Mouse (Mus musculus) mouse embryonic stem cell (cell line): ENCODE measurements around the gene Camk2d.

Source experiments
- in situ Hi-C, 2 experiments: fragments of 300-500 bp; cut with MboI; formaldehyde crosslinking; loops; 1 replicate in 1 of 2; 3 replicates in 1 of 2; pipeline ENCODE4 v1.14.3; 2019 to 2020; ENCODE audit warnings: low sequenced_read_pairs in 2 of 2, low pct_unique_long_range_greater_than_20kb in 1 of 2, mixed read lengths in 1 of 2; ENCODE audit not compliant: unreplicated experiment in 1 of 2

Camk2d gene

GRCm38 (mm10) chr3:126596086-126596485 is at the start of gene Camk2d:
Camk2d (plus strand) TSS chr3:126596302.
- in situ Hi-C loops = loop anchor here in 1 of 2 experiments (10.0 kb wide), 1 partner anchor 179 kb away; no protein-coding TSS in a partner anchor

GRCm38 (mm10) chr3:126547941-126548340 is 48.2 kb upstream of the Camk2d start:
- in situ Hi-C loops = no loop called here

- in situ Hi-C loops = loop anchor here in 1 of 2 experiments (25.0 kb wide), 1 partner anchor 324 kb away; no protein-coding TSS in a partner anchor
These were observed 32.5 kb upstream of the Camk2d start for GRCm38 (mm10) chr3:126563646-126564045.

GRCm38 (mm10) chr3:126570628-126571027 is 25.5 kb upstream of the Camk2d start:
- in situ Hi-C loops = loop anchor here (10.0 to 25.0 kb wide), 2 partner anchors 204 to 317 kb away; no protein-coding TSS in a partner anchor

GRCm38 (mm10) chr3:126572915-126573314 is 23.2 kb upstream of the Camk2d start:
- in situ Hi-C loops = loop anchor here (10.0 to 25.0 kb wide), 2 partner anchors 202 to 314 kb away; no protein-coding TSS in a partner anchor

GRCm38 (mm10) chr3:126575927-126576326 is 20.2 kb upstream of the Camk2d start:
- in situ Hi-C loops = loop anchor here in 1 of 2 experiments (10.0 kb wide), 1 partner anchor 199 kb away; no protein-coding TSS in a partner anchor

GRCm38 (mm10) chr3:126586134-126586533 is 10.0 kb upstream of the Camk2d start:
- in situ Hi-C loops = no loop called here

GRCm38 (mm10) chr3:126587477-126587876 is 8.6 kb upstream of the Camk2d start:
- in situ Hi-C loops = no loop called here

GRCm38 (mm10) chr3:126589556-126589955 is 6.5 kb upstream of the Camk2d start:
- in situ Hi-C loops = no loop called here

GRCm38 (mm10) chr3:126595456-126595855 is 646 bp upstream of the Camk2d start:
- in situ Hi-C loops = loop anchor here in 1 of 2 experiments (10.0 kb wide), 1 partner anchor 179 kb away; no protein-coding TSS in a partner anchor

GRCm38 (mm10) chr3:126596491-126597160 is 524 bp downstream of the Camk2d start:
- in situ Hi-C loops = loop anchor here in 1 of 2 experiments (10.0 kb wide), 1 partner anchor 178 kb away; no protein-coding TSS in a partner anchor

GRCm38 (mm10) chr3:126597161-126597595 is 1.1 kb downstream of the Camk2d start:
- in situ Hi-C loops = loop anchor here in 1 of 2 experiments (10.0 kb wide), 1 partner anchor 178 kb away; no protein-coding TSS in a partner anchor

GRCm38 (mm10) chr3:126597596-126598328 is 1.7 kb downstream of the Camk2d start:
- in situ Hi-C loops = loop anchor here in 1 of 2 experiments (10.0 kb wide), 1 partner anchor 177 kb away; no protein-coding TSS in a partner anchor

- in situ Hi-C loops = loop anchor here in 1 of 2 experiments (10.0 kb wide), 1 partner anchor 176 kb away; no protein-coding TSS in a partner anchor
These were observed 2.2 kb downstream of the Camk2d start for GRCm38 (mm10) chr3:126598329-126598676.

- in situ Hi-C loops = loop anchor here in 1 of 2 experiments (10.0 kb wide), 1 partner anchor 176 kb away; no protein-coding TSS in a partner anchor
These were observed 2.8 kb downstream of the Camk2d start for GRCm38 (mm10) chr3:126598881-126599280.

GRCm38 (mm10) chr3:126599335-126599734 is 3.2 kb downstream of the Camk2d start:
- in situ Hi-C loops = loop anchor here in 1 of 2 experiments (10.0 kb wide), 1 partner anchor 175 kb away; no protein-coding TSS in a partner anchor

GRCm38 (mm10) chr3:126599936-126600335 is 3.8 kb downstream of the Camk2d start:
- in situ Hi-C loops = loop anchor here in 1 of 2 experiments (10.0 kb wide), 1 partner anchor 175 kb away; no protein-coding TSS in a partner anchor

GRCm38 (mm10) chr3:126602772-126603171 is 6.7 kb downstream of the Camk2d start:
- in situ Hi-C loops = no loop called here
